Mouse (Mus musculus) liver, adult (tissue): ENCODE measurements at regions not wholly inside any gene's neighbourhood (a gene's known extent, or its start where the extent isn't known, plus 50 kb on each side); places are given as distances from the start of the nearest gene placed in this dataset.

Source experiments
- GATA4 ChIP-seq: IDR thresholded peaks from 2 replicates; pipeline ENCODE4 v1.6.1; 2014; ENCODE audit warnings: mild to moderate bottlenecking, low read length; ENCODE audit not compliant: insufficient replicate concordance

- TF ChIP-seq GATA4, result no peak
Observed at GRCm38 (mm10) chr14:102835118-102835769, 147.2 kb downstream of the Kctd12 start.

DNA sequence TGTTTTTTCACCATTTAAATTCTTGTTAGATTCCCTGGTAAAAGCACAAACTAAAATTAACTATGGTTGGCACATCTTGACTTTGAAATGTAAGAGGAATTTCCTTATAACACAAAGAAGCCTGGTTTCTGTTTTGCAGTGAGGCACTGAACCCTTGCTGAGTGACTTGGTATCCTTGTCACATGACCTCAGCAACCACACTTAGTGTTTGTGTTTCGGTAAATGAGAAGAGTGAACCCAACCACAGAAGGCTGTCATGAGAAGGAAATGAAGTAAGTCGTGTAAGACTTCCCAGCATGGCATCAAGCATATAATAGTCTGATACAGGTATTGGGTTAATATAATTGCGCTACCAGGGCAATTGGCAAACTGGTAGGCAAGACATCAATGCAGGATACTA, 154.0 kb downstream of the Kctd12 start:
- no peak for TF ChIP-seq GATA4

DNA sequence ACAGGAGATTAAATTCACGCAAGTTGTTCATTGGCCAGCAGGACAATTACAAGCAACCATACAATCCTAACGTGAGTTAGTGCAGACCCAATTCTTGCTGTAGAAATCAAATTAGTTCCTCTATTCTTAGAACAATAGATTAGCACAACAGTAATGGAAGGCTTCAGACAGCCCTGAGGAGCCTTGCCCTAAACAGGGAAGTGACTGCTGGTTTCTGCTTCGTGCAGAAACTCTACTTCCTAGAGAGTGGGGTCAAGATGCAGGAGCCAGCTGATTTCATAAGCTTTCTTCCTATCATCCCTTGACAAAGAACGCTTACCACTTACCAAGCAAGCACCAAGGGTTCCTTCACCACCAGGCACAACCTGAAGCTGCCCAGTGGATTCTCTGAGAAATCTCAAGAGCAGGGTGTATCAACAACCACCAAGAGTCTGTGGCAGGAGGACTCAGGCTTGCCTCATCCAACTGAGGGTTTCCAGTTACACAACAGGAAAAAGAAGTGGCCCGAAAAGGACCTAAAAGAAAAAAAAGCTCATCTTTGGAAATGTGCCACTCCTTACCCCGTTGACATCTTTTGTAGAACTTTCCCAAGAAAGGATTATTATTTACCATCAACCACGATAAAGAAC, 154.6 kb downstream of the Kctd12 start:
- TF ChIP-seq GATA4, result no peak

DNA sequence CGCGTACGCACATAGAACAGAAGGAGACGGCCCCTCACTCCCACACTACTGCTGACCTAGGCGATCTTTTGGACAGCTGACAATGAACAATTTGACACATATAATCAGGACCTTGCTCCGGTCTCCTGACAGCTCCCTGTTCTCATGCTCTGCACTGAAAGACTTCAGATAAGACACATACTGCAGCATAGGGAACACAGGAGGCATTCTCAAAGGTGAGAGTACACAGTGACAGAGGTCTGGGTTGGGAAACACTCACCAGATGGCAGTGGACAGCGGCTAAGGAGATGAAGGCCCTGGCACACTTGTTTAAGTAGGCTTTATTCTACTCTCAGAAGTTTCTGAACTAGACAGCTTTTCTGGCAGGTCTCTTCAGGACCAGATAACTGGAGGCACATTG, 156.9 kb downstream of the Kctd12 start:
- no peak for TF ChIP-seq GATA4

DNA sequence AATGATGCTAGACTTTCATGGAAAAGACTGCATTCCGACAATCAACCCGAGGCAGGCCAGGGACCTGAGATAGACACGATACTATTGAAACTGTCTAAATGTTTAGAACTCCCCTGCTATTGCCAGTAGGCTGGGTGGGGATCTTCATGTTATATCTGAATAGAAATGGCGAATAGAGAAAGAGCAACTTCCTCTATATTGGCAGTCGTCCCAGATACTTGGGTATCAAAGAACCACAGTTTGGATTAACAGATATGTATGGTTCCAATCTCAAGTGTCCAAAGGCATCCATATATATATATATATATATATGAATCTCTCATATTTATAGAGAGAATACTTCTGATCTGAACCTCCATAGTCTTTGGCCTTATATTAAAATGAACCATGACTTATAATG, 161.8 kb downstream of the Kctd12 start:
- TF ChIP-seq GATA4, result no peak

DNA sequence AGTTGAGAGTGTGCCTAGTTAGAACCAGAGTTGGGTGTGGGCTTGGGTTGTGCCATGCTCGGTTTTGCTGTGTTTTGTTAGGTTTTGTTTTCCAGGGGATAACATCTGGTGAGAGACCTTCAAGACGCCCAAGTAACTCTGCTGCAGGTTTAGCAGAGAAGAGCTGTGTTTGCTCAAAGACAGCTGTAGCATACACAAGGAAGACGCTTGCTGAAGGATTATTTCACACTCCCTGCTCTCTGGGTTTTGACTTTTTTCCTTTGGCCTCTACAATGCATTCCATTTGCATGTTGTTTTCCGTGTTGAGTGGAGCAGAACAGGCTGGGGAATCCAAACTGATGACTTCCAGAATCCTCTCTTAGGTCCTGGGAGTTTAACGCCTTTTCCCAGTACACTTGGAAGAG, 170.8 kb downstream of the Kctd12 start:
- no peak for TF ChIP-seq GATA4

GRCm38 (mm10) chr14:102811022-102811421, 171.4 kb downstream of the Kctd12 start:
- TF ChIP-seq GATA4, result no peak

DNA sequence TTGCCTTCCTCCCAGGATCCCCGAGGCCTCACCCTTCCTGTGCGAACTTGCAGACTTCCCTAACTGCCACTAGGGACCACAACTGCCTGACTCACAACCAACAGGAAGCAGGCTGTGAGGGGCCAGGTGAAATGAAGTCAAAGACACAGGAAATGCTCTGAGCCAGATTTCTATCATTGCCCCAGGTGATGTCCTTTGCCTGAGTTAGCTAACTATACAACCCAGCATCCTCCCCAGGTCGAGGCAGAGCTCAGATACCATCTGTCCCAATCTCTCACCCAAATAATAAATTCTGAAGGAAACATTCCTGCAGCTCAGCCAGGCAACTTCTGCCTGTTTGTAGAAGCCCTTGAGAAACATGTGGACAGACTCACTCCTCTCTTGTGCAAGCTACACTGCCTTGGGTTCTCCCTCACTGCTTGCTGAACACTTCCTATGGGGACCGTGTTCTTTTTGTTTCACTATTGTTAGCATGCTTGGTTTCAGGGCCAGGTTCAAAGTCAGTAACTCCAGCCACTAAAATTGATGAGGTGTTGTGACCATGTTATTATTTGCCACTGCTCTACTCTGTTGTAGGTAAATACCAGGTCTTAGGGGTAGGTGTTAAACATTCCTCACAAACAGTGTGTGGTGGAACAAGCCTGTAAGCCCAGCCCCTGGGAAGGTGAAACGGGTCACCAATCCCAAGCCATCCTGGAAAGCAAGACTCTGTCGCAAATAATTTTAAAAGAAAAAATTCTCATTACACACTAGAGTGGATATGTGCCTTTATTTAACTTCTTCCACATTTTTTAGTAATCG, 172.1 kb downstream of the Kctd12 start:
- TF ChIP-seq GATA4, result no peak

DNA sequence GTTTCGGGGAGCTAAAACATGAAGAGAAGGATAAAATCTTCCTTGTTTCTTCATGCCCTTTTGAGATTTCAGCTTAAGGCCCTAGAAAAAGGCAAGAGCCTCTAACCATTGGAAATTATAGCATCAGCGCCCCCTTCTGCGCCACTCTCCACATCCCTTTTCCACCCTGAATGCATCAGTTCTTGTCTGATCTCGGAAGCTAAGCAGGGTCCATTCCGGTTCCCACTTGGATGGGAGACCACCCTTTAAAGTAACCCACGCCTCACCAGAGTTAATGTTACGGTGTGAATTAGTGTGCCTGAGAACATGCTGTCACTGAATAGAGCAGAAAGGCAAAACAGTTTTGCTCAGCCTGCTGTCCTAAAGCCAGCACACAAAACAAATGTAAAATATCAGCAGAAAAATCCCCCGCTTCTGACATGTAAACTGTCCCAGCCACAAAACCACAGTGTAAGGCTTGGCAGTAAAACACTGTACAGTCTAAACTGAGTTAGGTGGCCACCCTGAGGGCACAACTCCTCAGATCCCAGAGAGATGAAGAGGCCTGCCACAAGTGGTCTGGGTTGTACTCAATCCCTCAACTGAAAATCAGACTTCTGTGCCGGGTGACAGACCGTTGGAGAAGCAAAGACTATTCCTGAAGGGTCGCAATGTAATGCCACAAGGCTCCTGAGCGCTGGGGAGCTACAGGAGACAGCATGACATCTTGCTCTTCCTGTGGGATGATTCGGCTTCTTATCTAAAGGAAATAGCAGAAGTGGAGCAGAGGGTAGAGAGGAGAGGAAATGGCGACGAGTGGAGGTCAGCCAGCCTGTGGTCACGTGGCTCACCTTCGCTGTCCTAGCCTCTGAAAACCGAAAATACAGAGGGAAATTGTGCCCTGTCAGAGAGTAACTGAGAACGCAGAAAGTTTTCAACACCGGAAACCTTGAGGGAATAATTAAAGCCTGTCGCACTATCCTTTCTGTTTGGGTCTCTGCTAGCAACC, 176.2 kb downstream of the Kctd12 start:
- peak; percentile 56; the same call in 1 of the 2 replicates for TF ChIP-seq GATA4

DNA sequence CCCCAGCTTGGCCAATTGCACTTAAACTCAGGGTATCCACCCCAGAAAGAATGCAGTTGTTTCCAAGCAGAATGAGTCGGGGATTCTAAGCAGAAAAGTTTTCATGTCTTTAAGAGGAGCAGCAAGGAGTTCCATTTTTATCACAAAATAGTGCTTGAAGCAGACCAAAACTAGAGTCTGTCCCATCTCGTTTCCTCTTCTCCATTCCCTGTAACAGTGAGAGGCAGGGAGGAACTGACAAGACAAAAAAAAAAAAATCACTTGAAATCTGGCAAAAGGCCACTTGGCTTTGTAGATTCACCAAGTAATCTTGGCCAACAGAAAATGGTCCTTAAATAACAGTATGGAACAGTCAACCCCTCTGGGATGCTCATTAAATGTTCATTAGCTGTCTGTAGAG, 186.8 kb downstream of the Kctd12 start:
- TF ChIP-seq GATA4, result no peak

DNA sequence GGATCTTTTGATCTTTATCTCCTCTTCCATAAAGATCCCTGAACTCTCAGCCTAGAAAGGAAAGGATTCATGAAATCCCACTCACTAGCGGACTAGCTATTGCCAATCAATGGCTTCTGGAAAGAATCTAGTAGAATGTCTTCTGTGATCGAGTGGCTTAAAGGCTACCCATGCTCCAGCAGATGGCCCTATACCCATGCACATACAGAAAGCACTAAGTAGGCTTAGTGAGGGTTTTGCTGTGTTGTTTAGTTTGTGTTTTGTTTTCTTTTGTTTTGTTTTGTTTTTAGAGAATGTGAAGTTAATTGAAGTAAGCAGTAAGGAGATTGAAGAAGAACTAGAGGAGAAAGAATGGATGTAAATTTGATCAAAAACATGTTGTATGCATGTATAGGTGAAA, 187.5 kb downstream of the Kctd12 start:
- TF ChIP-seq GATA4, result no peak

DNA sequence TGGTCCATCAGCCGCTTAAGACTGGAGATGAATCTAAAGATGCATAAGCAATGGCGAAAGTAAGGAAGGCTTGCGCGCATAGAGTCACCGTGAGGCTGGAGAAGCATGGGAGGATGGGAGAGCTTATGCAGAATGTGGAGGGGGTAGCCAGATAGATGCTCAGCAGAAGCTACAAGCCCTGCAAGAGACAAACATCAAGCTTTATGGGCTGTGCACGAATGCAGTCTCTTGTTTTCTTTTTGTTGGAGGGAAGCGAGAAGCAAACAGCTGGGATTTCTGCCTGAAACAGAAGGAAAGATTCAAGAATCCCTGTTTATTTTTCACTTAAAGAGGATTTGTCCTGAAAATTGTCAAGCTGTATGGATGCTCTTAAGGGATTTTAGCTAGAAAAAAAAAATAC, 188.7 kb downstream of the Kctd12 start:
- no peak for TF ChIP-seq GATA4

DNA sequence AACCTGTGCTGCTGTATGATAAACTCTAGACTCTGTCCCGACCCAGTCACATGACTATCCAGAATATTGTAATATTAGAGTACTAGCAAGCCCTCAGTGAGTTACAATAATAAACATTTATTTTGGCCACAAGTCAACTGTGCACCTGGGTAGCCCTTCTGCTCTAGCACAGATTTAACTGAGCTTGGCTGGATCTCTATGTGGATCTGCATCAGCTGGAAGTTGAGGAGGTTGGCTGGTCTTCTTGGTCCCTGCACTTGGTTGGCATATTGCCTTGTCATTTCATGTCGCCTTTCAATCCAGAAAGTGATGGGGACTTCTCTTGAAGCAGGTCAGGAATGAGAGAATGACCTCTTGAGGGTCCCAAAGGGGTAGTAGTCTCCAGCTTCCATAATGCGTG, 191.5 kb downstream of the Kctd12 start:
- TF ChIP-seq GATA4, result no peak

DNA sequence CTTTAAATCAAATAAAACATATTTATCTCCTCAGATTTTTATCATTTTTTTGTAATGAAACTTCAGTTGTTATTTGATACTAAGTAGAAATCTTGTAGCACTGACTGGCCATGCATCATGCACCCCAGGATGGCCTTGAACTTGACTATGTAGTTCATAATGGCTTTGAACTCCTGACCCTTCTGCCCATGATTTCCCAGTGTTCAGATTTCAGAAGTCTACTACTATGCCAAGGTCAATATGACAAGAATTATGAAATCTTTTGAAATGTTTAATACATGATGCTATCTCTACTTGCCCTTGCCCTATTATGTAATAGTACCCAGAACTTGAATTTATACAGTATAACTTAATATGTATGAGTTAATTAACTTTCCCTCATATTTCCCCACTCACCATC, 200.2 kb downstream of the Kctd12 start:
- no peak for TF ChIP-seq GATA4

- TF ChIP-seq GATA4, result no peak
Observed at GRCm38 (mm10) chr14:102769716-102770115, 212.7 kb downstream of the Kctd12 start.
